8 mouse cellular contexts compared by ENCODE assay signal in genomic region chr13:51022401-51023250, GRCm38 (mm10).
DNase-seq lines count a peak whose midpoint lies in the region; ATAC-seq lines count a peak whose summit lies in the region.

No protein-coding gene starts in this region.

- no peaks in the 10 kb centered on the region for H3K36me3 ChIP-seq in forebrain, embryonic 10.5 days (replicated peaks)
- H3K36me3 ChIP-seq in forebrain, embryonic 11.5 days (ENCODE audit: control insufficient read depth, insufficient read depth, low read length), result no peaks in the 10 kb centered on the region
- H3K36me3 ChIP-seq in intestine, embryonic 16.5 days (ENCODE audit: control insufficient read depth, insufficient read depth, low read length), result no peaks in the 10 kb centered on the region
- no peaks in the 10 kb centered on the region for H3K36me3 ChIP-seq in neural tube, embryonic 13.5 days

- no peaks in the 10 kb centered on the region for H3K9me3 ChIP-seq in forebrain, embryonic 10.5 days
- H3K9me3 ChIP-seq in forebrain, embryonic 11.5 days (ENCODE audit: control insufficient read depth, low read length), result no peaks in the 10 kb centered on the region
- H3K9me3 ChIP-seq in intestine, embryonic 16.5 days (ENCODE audit: control insufficient read depth, low read length), result no peaks in the 10 kb centered on the region
- H3K9me3 ChIP-seq in neural tube, embryonic 13.5 days, result no peaks in the 10 kb centered on the region

- DNase-seq in forebrain, embryonic 10.5 days (ENCODE audit: extremely low spot score, low spot score), result no peak
- DNase-seq in forebrain, embryonic 11.5 days (ENCODE audit: low spot score), result no peak
- peak; percentile 38 for DNase-seq in NIH3T3 (ENCODE audit: low read depth)
- DNase-seq in forelimb bud, embryonic 11.5 days (ENCODE audit: low read depth, low spot score), result peak; percentile 43
- no peak for DNase-seq in c-Kit-positive CD71-positive TER-119-positive erythroid progenitor cells, embryonic 14.5 days (ENCODE audit: low spot score)
- DNase-seq in natural killer cell, adult 2 months (ENCODE audit: low spot score in 2 of 2), result no peak

- WGBS in forebrain, embryonic 10.5 days, result 78% methylated on average over 13 of the region's 13 CpGs
- 74% methylated on average over 13 of the region's 13 CpGs for WGBS in forebrain, embryonic 11.5 days
- WGBS in intestine, embryonic 16.5 days, result 43% methylated on average over 13 of the region's 13 CpGs
- 61% methylated on average over 13 of the region's 13 CpGs for WGBS in neural tube, embryonic 13.5 days

- H3K4me2 ChIP-seq in forebrain, embryonic 11.5 days (ENCODE audit: low read depth, low read length, severe bottlenecking), result no peak overlapping the region
- H3K4me2 ChIP-seq in intestine, embryonic 16.5 days (ENCODE audit: low read depth, low read length), result no peak overlapping the region
- no peak overlapping the region for H3K4me2 ChIP-seq in neural tube, embryonic 13.5 days

- no peak overlapping the region for H3K4me3 ChIP-seq in forebrain, embryonic 10.5 days
- no peak overlapping the region for H3K4me3 ChIP-seq in forebrain, embryonic 11.5 days (ENCODE audit: low read depth, low read length)
- H3K4me3 ChIP-seq in intestine, embryonic 16.5 days (ENCODE audit: low read length), result no peak overlapping the region
- H3K4me3 ChIP-seq in neural tube, embryonic 13.5 days, result no peak overlapping the region

- H3K27ac ChIP-seq in forebrain, embryonic 10.5 days, result peak overlapping the region; percentile 58
- no peak overlapping the region for H3K27ac ChIP-seq in forebrain, embryonic 11.5 days (ENCODE audit: low read depth, low read length)
- H3K27ac ChIP-seq in intestine, embryonic 16.5 days (ENCODE audit: low read length), result peak overlapping the region; percentile 59
- H3K27ac ChIP-seq in neural tube, embryonic 13.5 days (replicated peaks), result 0 out of 2 replicates have a peak overlapping the region, but pooled peaks have one; percentile 9

- H3K9ac ChIP-seq in forebrain, embryonic 11.5 days (ENCODE audit: low read length), result no peak overlapping the region
- H3K9ac ChIP-seq in intestine, embryonic 16.5 days (ENCODE audit: low read depth, low read length), result 0 out of 2 replicates have a peak overlapping the region, but pooled peaks have one; percentile 4
- no peak overlapping the region for H3K9ac ChIP-seq in neural tube, embryonic 13.5 days

- no peaks in the 10 kb centered on the region for H3K27me3 ChIP-seq in forebrain, embryonic 10.5 days (ENCODE audit: poor library complexity, severe bottlenecking)
- H3K27me3 ChIP-seq in forebrain, embryonic 11.5 days (ENCODE audit: control insufficient read depth, insufficient read depth, low read length), result no peaks in the 10 kb centered on the region
- H3K27me3 ChIP-seq in intestine, embryonic 16.5 days (replicated peaks; ENCODE audit: control insufficient read depth, insufficient read depth, low read length), result no peaks in the 10 kb centered on the region
- no peaks in the 10 kb centered on the region for H3K27me3 ChIP-seq in neural tube, embryonic 13.5 days

- ATAC-seq in forebrain, embryonic 11.5 days (replicated peaks; ENCODE audit: low FRiP score), result no peak
- 0 out of 2 replicates have a peak, but pooled peaks have one; percentile 22 for ATAC-seq in intestine, embryonic 16.5 days
- no peak for ATAC-seq in neural tube, embryonic 13.5 days (ENCODE audit: low read depth)

- peaks cover 22% of the 10 kb centered on the region for H3K4me1 ChIP-seq in forebrain, embryonic 10.5 days
- no peaks in the 10 kb centered on the region for H3K4me1 ChIP-seq in forebrain, embryonic 11.5 days (replicated peaks; ENCODE audit: control insufficient read depth, insufficient read depth, low read length)
- peaks cover 17% of the 10 kb centered on the region for H3K4me1 ChIP-seq in intestine, embryonic 16.5 days (ENCODE audit: control insufficient read depth, insufficient read depth, low read length)
- H3K4me1 ChIP-seq in neural tube, embryonic 13.5 days (replicated peaks), result peaks cover 19% of the 10 kb centered on the region; the same call in 1 of the 2 replicates

Comparison
In these comparisons a context has a peak if more than half of its experiments do, and no peak if none do; other contexts are left out.
1. DNase-seq: peak in NIH3T3 (single experiment) and forelimb bud, embryonic 11.5 days (single experiment); none in forebrain, embryonic 10.5 days (single experiment), forebrain, embryonic 11.5 days (single experiment), c-Kit-positive CD71-positive TER-119-positive erythroid progenitor cells, embryonic 14.5 days (single experiment) and natural killer cell, adult 2 months (0 of 2).